Mouse (Mus musculus): ENCODE results near the gene Scpep1.

Gene Scpep1

DNA sequence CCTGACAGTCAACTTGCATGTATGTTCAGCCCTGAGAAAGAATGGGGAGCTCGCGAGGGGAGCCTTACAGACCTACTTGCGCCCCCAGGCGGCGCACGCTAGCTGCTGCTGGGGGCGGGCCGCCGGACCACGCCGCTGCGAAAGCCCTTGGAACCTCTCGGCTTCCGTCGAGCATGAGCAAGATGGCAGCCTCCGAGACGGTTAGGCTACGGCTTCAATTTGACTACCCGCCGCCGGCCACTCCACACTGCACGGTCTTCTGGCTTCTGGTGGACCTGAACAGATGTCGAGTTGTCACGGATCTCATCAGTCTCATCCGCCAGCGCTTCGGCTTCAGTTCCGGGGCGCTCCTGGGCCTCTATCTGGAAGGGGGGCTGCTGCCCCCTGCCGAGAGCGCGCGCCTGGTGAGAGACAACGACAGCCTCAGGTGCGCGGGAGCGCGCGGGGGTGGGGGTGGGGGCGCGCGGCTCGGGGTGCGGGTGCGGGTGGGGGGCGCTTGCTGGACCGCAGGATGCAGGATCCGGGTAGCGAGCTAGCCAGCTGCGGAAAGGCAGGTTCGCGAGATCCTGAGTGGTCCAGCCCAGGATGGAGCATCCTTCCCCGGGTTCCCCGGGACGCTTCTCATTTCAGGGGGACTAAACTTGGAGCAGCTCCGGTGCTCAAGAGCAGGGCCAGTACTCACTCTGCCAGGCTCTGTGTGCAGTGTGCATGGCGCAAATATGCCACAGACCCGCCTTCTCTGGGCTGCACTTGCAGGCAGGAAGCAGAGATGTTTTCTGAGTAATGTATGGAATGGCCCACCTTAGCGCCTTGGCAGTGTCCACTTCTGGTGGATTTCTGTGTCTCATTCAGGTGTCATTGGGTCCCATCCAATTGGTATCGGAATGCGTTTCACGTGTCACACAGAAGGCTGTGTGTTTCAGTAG, 18.8 kb upstream of the Scpep1 start:
- in situ Hi-C loops (cut with MboI, MseI), result no loop called here

- in situ Hi-C loops (cut with MboI, MseI), result no loop called here
Measured at GRCm38 (mm10) chr11:88970202-88970732, 15.0 kb upstream of the Scpep1 start, which contains the start of gene Coil. Gene Coil, plus strand, starts transcription at chr11:88970252.

DNA sequence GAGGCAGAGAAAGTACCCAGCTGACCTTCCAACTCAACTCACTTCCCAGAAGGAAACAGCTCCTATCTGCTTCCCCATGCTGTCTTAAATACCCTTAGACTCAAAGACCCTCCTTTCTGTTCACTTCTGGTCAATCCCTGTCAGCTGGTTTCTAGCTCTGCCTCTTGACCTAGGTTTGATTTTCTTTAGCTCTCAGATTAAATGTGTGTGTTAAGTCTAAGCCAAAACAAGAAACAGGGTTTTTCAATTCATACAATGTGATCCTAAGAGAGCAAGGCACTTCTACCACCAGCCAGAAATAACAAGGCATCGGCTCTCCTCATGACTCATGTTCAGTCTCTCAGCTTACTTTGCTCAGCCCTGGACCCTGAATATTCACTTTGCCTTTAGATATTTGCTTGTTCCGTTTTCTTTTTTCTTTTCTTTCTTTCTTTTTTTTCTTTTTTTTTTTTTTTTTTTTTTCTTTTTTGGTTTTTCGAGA, 11.7 kb upstream of the Scpep1 start, which contains the start of gene Elobl:
Elobl (minus strand) TSS at position 51 of the 481 bp plus-strand sequence.
- in situ Hi-C loops (cut with MboI, MseI), result no loop called here

DNA sequence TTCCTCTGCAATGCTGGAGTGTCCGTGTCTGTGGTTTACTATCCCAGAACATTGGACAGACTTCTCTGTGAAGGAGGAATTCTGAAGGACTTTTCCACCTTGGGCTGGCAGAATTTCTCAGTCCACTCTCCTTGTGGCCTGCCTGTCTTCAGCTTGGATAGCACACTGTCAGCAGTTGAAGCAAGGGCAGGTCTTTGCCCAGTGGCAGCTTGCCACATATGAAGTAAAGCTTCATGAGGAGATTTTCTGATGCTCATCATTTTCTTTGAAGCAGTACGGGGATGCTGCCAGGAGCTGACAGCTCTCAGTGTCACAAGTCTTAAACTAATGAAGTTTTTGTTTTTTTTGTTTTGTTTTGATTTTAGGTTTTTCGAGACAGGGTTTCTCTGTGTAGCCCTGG, 3.6 kb upstream of the Scpep1 start:
- in situ Hi-C loops (cut with MboI, MseI), result no loop called here

GRCm38 (mm10) chr11:88954803-88955202, 462 bp downstream of the Scpep1 start:
- in situ Hi-C loops (cut with MboI, MseI), result no loop called here

DNA sequence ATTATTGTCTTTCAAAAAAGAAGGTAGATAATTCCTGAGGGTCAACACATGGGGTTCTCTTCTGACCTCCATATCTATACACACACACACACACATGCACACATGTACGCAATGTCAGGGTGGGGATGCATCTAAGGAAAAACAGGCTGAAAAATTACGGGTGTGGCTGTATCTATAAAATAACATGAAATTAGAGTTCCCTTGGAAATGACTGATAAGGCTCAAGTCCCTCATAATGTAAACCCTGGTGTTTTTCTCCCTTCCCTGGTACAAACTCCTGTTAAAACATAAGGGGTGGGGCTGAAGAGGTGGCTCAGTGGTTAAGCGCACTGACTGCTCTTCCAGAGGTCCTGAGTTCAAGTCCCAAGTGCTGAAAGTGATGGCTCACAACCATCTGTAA, 1.7 kb downstream of the Scpep1 start:
- in situ Hi-C loops (cut with MboI, MseI), result no loop called here

DNA sequence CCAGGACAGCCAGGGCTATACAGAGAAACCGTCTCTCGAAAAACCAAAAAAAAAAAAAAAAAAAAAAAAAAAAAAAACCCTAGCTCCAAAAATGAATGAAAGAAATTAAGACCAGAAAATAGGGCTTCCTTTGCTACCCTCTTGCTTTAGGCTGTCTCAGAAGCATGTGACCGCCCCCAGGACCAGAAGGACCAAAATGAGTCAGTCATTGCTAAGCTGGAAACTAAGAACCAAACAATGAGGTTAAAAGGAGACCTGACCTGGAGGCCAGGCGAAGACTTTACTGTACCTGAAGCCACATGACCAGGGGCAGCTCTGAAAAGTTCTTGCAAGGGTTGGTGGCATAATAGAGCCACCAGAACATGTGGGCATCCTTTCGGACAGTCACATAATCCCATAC, 3.1 kb downstream of the Scpep1 start:
- in situ Hi-C loops (cut with MboI, MseI), result no loop called here

- in situ Hi-C loops (cut with MboI, MseI), result no loop called here
Measured at GRCm38 (mm10) chr11:88951576-88951975, 3.7 kb downstream of the Scpep1 start.

DNA sequence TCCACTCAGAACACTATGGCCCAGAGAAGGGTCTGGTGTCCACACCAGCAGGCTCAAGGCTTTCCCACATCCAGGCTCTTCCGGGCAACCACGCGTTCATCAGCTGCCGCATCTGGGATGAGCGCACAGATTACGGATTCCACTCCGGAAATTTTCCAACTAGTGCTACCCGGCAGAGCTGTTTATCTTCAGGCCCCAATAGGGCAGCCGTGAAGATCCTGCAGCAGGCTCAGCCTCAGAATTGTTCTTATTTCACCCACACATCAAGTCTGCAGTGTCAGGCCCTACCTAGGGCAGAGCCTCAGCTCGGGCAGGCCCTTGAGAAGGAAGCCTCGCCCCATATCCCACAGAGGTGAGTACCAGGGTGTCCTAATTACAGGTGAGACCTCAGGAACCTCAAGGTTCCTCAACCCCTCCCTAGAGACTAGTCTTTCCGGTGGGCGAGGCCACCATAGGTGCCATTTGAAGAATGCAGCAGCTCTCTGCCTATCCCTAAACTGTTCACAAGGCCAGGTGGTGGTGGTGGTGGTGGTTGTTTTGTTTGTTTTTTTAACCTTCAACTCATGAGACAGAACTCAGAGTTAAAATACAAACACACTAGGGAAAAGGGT, 4.5 kb downstream of the Scpep1 start:
- in situ Hi-C loops (cut with MboI, MseI), result no loop called here

GRCm38 (mm10) chr11:88949802-88950639, 5.2 kb downstream of the Scpep1 start:
- in situ Hi-C loops (cut with MboI, MseI), result no loop called here

GRCm38 (mm10) chr11:88948896-88949295, 6.4 kb downstream of the Scpep1 start:
- in situ Hi-C loops (cut with MboI, MseI), result no loop called here

DNA sequence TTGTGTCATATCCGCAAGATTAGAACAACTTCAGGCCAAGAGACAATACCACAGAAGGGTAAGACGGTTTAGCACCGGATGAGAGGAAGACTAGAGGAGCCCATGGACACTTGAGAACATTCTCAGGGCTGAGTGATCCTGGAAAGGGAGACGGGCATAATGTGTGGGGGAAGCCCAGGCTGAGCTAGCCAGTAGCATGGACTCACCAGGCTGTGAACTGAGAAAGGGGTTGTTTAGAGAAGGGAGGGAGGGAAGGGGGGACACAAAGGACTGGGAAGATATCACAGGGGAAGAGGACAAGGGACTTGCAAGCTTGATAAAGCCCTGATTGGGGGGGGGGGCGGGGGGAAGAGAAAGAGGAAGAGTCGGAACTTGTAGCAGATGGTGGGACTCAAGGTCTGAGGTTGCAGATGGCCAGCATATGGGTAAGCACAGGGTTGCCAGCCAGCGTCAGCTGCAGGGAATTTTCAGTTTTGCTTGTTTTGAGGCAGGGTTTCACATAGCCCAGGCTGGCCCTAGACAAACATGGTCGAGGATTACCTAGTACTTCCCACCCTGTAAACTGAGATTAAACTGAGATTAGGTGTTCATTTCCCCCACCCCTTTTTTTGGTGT, 9.2 kb downstream of the Scpep1 start:
- in situ Hi-C loops (cut with MboI, MseI), result no loop called here

- in situ Hi-C loops (cut with MboI, MseI), result no loop called here
Measured at GRCm38 (mm10) chr11:88941489-88941888, 13.8 kb downstream of the Scpep1 start.

- in situ Hi-C loops (cut with MboI, MseI), result no loop called here
Measured at GRCm38 (mm10) chr11:88939634-88940033, 15.6 kb downstream of the Scpep1 start.

DNA sequence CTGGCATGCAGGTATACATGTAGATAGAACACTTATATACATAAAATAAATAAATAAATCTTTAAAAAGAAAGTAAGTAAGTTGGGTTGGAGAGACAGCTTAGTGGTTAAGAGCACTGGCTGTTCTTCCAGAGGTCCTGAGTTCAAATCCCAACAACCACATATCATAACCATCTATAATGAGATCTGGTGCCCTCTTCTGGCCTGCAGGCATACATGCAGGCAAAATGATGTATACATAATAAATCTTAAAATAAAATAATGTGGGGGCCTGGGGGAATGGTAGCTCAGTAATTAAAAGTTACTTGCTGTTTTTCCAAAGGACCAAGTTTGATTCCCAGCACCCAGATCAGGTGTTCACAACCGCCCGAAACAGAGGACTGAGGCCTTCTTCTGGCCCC, 16.5 kb downstream of the Scpep1 start:
- in situ Hi-C loops (cut with MboI, MseI), result no loop called here

- in situ Hi-C loops (cut with MboI, MseI), result no loop called here
Measured at GRCm38 (mm10) chr11:88937886-88938285, 17.4 kb downstream of the Scpep1 start.

GRCm38 (mm10) chr11:88934089-88935000, 20.9 kb downstream of the Scpep1 start:
- in situ Hi-C loops (cut with MboI, MseI), result no loop called here

- in situ Hi-C loops (cut with MboI, MseI), result no loop called here
Measured at GRCm38 (mm10) chr11:88933030-88933429, 22.2 kb downstream of the Scpep1 start.

DNA sequence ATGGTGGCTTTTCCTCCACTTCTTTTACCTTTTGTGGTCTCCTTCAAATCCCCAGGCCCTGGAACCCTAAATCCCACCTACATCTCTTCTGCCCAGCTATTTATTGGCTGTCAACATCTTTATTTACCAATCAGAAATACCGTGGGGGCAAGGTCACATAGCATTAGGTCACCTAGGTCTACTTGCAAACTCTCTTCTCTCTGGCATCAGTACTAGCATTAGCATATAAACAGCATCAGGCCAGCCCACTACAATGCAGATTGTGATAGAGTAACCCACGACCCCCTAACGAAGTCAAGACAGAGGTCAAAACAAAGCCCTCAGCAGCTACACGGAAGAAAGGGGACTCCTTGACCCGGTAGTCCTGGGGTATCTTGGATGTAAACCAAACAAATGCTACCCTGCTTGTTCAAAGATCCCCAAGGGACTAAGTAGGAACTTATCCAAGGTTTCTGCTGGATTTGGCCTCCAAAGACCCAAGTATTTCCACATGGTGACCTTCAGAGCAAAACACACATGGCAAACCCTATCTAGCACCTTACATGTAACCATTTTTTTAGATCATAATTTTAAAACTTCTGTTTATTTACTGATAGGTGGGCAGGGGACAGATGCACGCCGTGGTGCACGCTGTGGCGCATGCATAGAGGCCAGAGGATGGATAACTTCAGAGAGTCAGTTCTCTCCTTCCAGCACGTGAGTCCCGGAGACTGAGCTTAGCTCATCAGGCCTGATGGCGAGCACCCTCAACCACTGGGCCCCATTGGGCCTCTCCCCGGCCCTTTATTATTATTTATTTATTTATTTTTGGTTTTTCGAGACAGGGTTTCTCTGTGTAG, 23.4 kb downstream of the Scpep1 start:
- in situ Hi-C loops (cut with MboI, MseI), result no loop called here
